Mouse (Mus musculus): ENCODE data around the gene Dnah8.

DNA sequence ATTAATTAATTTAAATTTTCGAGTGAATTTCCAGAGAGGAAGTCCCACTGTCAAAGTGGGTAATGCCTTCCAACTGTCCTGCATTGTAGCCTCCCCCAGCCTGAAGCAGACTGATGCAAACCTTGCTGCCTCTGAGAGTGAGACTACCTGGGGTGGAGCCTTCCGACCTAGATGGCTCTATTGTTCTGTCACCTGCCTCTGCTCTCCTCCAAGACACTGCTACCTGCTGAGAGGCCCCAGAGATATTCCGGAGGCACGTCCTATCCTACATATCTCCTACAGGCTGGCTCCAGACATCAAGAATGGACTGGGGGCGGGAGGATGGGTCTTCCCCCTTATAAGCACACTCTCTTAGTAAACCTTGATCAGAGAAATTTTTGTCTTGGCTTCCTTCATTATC is 25.9 kb upstream of the Dnah8 start:
- no peak for TF ChIP-seq CTCF (IDR thresholded peaks at IDR 0.05 in 2 of 3, conservative IDR thresholded peaks at IDR 0.05 in 1 of 3; ENCODE audit: control insufficient read depth in 1 of 3, insufficient read depth in 1 of 3, low read depth in 2 of 3, low read length in 3 of 3, poor library complexity in 1 of 3, severe bottlenecking in 1 of 3)
- TF ChIP-seq RAD21 (IDR thresholded peaks at IDR 0.05; ENCODE audit: low read depth, low read length): no peak
- TF ChIP-seq EP300 (IDR thresholded peaks at IDR 0.05; ENCODE audit: low read depth in 1 of 2, low read length in 2 of 2): no peak
- TF ChIP-seq POLR2A (IDR thresholded peaks at IDR 0.05; ENCODE audit: control insufficient read depth in 1 of 2, insufficient read depth in 1 of 2, low read depth in 1 of 2, low read length in 2 of 2, poor library complexity in 1 of 2): no peak; a peak in 1 of 4 replicates
- TF ChIP-seq USF1 (IDR thresholded peaks at IDR 0.05; ENCODE audit: low read depth, low read length): no peak

Measured in MEL (cell line).